Mouse (Mus musculus) C2C12 (cell line): ENCODE results near the gene Actl6a. TPM values are rescaled to one million over a fixed set of nuclear protein-coding genes. Genes with fewer than 3 reads are reported as not detected.
"Not testable (repeated sequence)": the region's sequence is repeated elsewhere in the genome, so short reads cannot be mapped to it uniquely, and the experiment has no call there.

Source experiments
- H3K27me3 ChIP-seq: one replicate; pipeline ENCODE4 v1.6.1; 2011; ENCODE audit not compliant: control insufficient read depth, insufficient read depth, insufficient read length
- H3K36me3 ChIP-seq: one replicate; pipeline ENCODE4 v1.6.1; 2011; ENCODE audit not compliant: control insufficient read depth, insufficient read depth
- H3K4me3 ChIP-seq: one replicate; pipeline ENCODE4 v1.5.1; 2011; ENCODE audit warnings: mild to moderate bottlenecking, control low read depth; ENCODE audit not compliant: poor library complexity, insufficient read depth, severe bottlenecking
- H3K79me2 ChIP-seq: one replicate; pipeline ENCODE4 v1.6.1; 2011; ENCODE audit not compliant: control insufficient read depth, insufficient read depth
- H3K79me3 ChIP-seq: one replicate; pipeline ENCODE4 v1.6.1; 2011; ENCODE audit warnings: low read depth, control low read depth
- H3ac ChIP-seq: one replicate; pipeline ENCODE3; 2011; ENCODE audit warnings: low read depth; ENCODE audit not compliant: control insufficient read depth, insufficient read length
- CEBPB ChIP-seq: IDR thresholded peaks from one replicate; pipeline ENCODE4 v1.6.1; 2011; ENCODE audit warnings: low read depth, mild to moderate bottlenecking, control low read depth, moderate library complexity
- CTCF ChIP-seq: IDR thresholded peaks from one replicate; pipeline ENCODE4 v1.5.1; 2011; ENCODE audit not compliant: control insufficient read depth, insufficient read depth, insufficient read length
- FOSL1 ChIP-seq: IDR thresholded peaks from one replicate; pipeline ENCODE4 v1.8.0; 2011; ENCODE audit warnings: mild to moderate bottlenecking, low read length; ENCODE audit not compliant: poor library complexity, insufficient read depth, severe bottlenecking
- MAX ChIP-seq: IDR thresholded peaks from one replicate; pipeline ENCODE4 v1.6.1; 2011; ENCODE audit warnings: mild to moderate bottlenecking, control low read depth
- MYOD1 ChIP-seq: IDR thresholded peaks from one replicate; pipeline ENCODE4 v1.6.1; 2011; ENCODE audit warnings: low read depth; ENCODE audit not compliant: control insufficient read depth, insufficient read length
- MYOG ChIP-seq: IDR thresholded peaks from one replicate; pipeline ENCODE4 v1.6.1; 2011; ENCODE audit not compliant: control insufficient read depth, insufficient read length; ENCODE audit errors: extremely low read depth
- USF1 ChIP-seq: IDR thresholded peaks from one replicate; pipeline ENCODE4 v1.6.1; 2011; ENCODE audit warnings: low read depth, mild to moderate bottlenecking, control low read depth, moderate library complexity
- long read RNA-seq, 2 experiments: library from polyadenylated mRNA; unstranded; transcript quantifications; one replicate each; pipeline ENCODE4 v2.0.0; 2019 to 2020
- polyA plus RNA-seq: library from polyadenylated mRNA; unstranded; fragments of >200 nt; fragmentation: generic; extraction: Trizol; gene quantifications from one replicate; pipeline ENCODE4 v1.2.1, GENCODE M21; 2012; ENCODE audit warnings: missing spikeins

The Actl6a gene
- 77.7 TPM for polyA plus RNA-seq
- long read RNA-seq, experiment 1, transcript Actl6a-201 (14 exons, 2,010 nt), result major isoform, 85 of 99 reads
- long read RNA-seq, experiment 1, partial matches to known transcripts, result 3 of 99 reads
- long read RNA-seq, experiment 1, other reads (novel, unspliced or antisense), result 9 of 99 reads
- long read RNA-seq, experiment 2, transcript Actl6a-201 (14 exons, 2,010 nt), result major isoform, 699 of 724 reads
- long read RNA-seq, experiment 2, partial matches to known transcripts, result 4 of 724 reads
- long read RNA-seq, experiment 2, other reads (novel, unspliced or antisense), result 21 of 724 reads

DNA sequence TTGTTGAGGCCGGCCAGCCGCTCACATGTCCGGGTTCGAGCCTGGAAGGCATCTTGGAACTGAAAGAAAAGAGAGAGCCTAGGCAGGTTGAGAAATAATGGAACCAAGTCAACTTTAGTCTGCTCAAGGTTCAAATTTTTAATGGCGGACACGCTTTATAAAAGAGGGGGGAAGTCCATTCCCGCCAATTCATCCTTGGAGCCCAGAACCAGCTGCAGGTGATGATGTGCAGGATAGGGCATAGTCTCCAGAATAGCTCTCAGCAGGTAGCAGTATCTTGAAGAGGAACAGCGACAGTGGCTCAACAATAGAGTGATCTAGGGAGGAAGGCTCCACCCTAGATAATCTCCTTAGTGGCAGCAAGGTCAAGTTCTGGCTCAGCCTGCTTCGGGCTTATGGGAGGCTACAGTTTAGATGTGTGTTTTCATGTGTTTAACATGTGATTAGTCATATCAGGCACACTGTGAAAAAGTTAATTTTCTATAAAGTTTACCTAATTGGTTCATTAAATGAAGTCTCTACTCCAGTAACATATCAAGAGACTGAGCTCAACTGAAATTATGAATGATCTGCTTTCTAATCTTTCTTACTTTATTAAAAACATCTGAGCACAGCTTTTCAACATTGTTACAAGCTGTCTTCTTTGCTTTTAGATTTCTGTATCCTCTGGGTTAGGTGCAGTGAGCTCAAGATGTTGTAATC is at the start of gene Actl6a:
Gene Actl6a (plus strand): TSS at position 652 of the 702 bp plus-strand sequence.
- H3ac ChIP-seq, H3K4me3 ChIP-seq, H3K36me3 ChIP-seq, H3K27me3 ChIP-seq: not testable (repeated sequence)
- H3K79me3 ChIP-seq, result peaks cover 17% of the 10 kb centered on the region
- peaks cover 21% of the 10 kb centered on the region for H3K79me2 ChIP-seq

DNA sequence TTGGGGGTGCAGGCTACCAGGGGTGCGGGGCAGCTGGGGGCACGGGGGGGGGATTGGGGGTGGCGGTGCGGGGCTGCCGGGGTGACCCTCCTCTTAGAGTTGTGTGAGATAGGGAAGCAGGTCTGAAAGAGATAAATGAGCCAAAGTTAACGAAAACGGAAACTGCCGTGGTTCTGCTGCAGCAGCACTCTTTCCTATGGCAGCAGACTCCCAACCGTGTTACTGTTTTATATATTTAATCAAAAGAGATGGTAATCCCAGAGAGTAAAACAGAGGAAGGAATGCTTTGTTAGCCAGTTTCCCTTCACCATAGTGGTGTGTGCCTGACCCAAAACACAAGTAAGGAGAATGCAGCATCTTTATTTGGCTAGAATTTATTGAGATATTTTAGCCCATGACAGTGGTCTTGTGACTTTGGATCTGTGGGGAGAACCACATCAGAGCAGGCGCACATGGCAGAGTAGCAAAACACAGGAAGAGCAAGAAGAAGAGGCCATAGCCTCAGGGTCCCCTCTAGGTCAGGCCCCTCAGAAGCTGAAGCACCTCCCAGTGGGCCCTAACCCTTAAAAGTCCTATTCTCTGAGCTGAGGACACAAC is 49.6 kb upstream of the Actl6a start:
- no peaks in the 10 kb centered on the region for H3K27me3 ChIP-seq
- H3K4me3 ChIP-seq, result no peak overlapping the region
- no peaks in the 10 kb centered on the region for H3K79me2 ChIP-seq
- no peaks in the 10 kb centered on the region for H3K79me3 ChIP-seq
- no peaks in the 10 kb centered on the region for H3K36me3 ChIP-seq
- H3ac ChIP-seq, result no peak overlapping the region
- TF ChIP-seq USF1 (no peak), MYOG (no peak), CTCF (no peak), MYOD1 (no peak), CEBPB (no peak)

GRCm38 (mm10) chr3:32658401-32658800 is 47.7 kb upstream of the Actl6a start:
- Histone ChIP-seq H3K79me3 (no peaks in the 10 kb centered on the region), H3K4me3 (no peak overlapping the region)
- TF ChIP-seq MYOD1 (no peak), USF1 (no peak), FOSL1 (no peak), MAX (no peak), CEBPB (no peak), MYOG (no peak), CTCF (no peak)

DNA sequence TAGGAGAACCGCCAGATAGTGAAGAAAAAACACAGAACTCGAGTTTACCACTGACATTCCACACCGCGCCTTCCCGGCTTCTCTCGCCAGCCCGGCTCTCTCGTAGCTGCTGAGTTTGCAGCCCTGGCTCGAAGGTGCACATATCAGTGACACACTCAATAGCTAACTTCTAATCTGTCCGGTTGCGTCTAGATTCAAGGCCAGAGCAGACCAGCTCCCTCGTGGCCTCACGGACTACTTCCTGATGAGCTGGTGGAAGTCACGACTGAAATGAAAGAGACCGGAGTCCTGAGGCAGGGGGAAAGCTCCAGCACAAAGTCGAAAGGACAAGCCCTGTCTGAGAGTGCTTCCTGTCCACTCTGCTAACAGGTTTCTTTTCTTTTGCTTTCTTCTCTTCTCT is 47.3 kb upstream of the Actl6a start:
- no peaks in the 10 kb centered on the region for H3K27me3 ChIP-seq
- H3ac ChIP-seq, result no peak overlapping the region
- TF ChIP-seq USF1 (no peak), MAX (no peak), CEBPB (no peak), MYOD1 (no peak), MYOG (no peak), FOSL1 (no peak), CTCF (no peak)
- no peaks in the 10 kb centered on the region for H3K36me3 ChIP-seq
- no peaks in the 10 kb centered on the region for H3K79me2 ChIP-seq
- no peak overlapping the region for H3K4me3 ChIP-seq
- H3K79me3 ChIP-seq, result no peaks in the 10 kb centered on the region

More at GRCm38 (mm10) chr3:32658401-32658800, 47.7 kb upstream of the Actl6a start:
- H3K79me2 ChIP-seq, result no peaks in the 10 kb centered on the region
- H3K36me3 ChIP-seq, result no peaks in the 10 kb centered on the region
- H3K27me3 ChIP-seq, result no peaks in the 10 kb centered on the region
- no peak overlapping the region for H3ac ChIP-seq

DNA sequence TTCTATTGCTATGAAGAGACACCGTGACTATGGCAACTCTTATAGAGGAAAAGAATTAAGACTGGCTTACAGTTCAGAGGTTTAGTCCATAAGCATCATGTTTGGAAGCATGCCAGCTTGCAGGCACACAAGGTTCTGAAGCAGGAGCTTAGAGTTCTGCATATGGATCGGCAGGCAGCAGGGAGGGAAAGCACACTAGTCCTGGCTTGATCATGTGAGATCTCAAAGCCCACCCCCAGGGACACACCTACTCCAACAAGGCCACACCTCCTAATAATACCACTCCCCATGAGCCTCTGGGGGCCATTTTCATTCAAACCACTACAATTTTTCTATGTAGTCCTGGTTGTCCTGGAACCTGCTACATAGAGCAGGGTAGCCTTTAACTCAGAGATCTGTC is 46.6 kb upstream of the Actl6a start:
- TF ChIP-seq CTCF (no peak), CEBPB (no peak), MYOD1 (no peak), MYOG (no peak), MAX (no peak), USF1 (no peak), FOSL1 (no peak)

GRCm38 (mm10) chr3:32660276-32660675 is 45.8 kb upstream of the Actl6a start:
- TF ChIP-seq MYOG (no peak), USF1 (no peak), MYOD1 (no peak), CEBPB (no peak), FOSL1 (no peak), MAX (no peak), CTCF (no peak)
- H3K79me2 ChIP-seq, result no peaks in the 10 kb centered on the region
- no peak overlapping the region for H3K4me3 ChIP-seq
- no peaks in the 10 kb centered on the region for H3K36me3 ChIP-seq
- no peaks in the 10 kb centered on the region for H3K27me3 ChIP-seq
- H3K79me3 ChIP-seq, result no peaks in the 10 kb centered on the region
- H3ac ChIP-seq, result no peak overlapping the region

More for the DNA sequence above, 46.6 kb upstream of the Actl6a start:
- no peaks in the 10 kb centered on the region for H3K27me3 ChIP-seq
- H3K4me3 ChIP-seq, result no peak overlapping the region
- H3ac ChIP-seq, result no peak overlapping the region
- H3K79me3 ChIP-seq, result no peaks in the 10 kb centered on the region
- no peaks in the 10 kb centered on the region for H3K36me3 ChIP-seq
- H3K79me2 ChIP-seq, result no peaks in the 10 kb centered on the region
